Mouse (Mus musculus) lung, adult 2 months (tissue): ENCODE measurements around the gene Prc1.

Source experiments
- CTCF ChIP-seq: fragments of 200-500 bp; IDR thresholded peaks from 2 replicates; pipeline ENCODE4 v1.5.1; 2011; ENCODE audit warnings: mild to moderate bottlenecking, low read length, control low read depth; ENCODE audit not compliant: insufficient read depth
- POLR2A ChIP-seq: fragments of 200-500 bp; IDR thresholded peaks from 2 replicates; pipeline ENCODE4 v1.6.1; 2011; ENCODE audit warnings: low read depth, mild to moderate bottlenecking, control low read depth, low read length, borderline replicate concordance; ENCODE audit errors: extremely low read depth

DNA sequence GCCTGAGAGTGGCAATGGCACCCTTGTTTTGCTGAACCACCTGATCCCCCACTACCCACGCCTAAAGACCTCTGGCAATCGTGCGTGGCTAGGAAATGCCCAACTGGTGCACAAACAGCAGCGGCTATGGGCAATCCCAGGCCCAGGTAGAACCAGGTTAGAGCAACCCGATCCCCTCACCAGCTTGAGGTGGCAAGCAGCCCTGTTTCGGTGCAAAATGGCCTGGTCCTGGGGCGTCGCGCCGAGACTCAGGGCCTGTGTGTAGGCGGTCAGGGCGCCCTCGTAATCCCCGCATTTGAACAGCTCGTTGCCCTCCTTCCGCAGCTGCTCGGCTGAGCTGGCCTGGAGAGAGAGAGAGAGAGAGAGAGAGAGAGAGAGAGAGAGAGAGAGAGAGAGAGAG lies 45.1 kb downstream of the Prc1 start:
- TF ChIP-seq POLR2A, result no peak
- TF ChIP-seq CTCF, result no peak
